Mouse (Mus musculus) erythroblast, adult 5-6 weeks (primary cell): ENCODE measurements around the gene Odf4. TPM values are rescaled to one million over a fixed set of nuclear protein-coding genes. Genes with fewer than 3 reads are reported as not detected.

ENCODE experiments used
- ATAC-seq: replicated peaks from 2 replicates; pipeline ENCODE4 v1.8.0; 2016; ENCODE audit warnings: moderate number of reproducible peaks, mild to moderate bottlenecking, moderate TSS enrichment, inconsistent platforms; ENCODE audit not compliant: poor library complexity, low FRiP score, severe bottlenecking
- total RNA-seq, 2 experiments: library from RNA; stranded (forward) in 1 of 2; stranded (reverse) in 1 of 2; fragments of 150-400 nt in 1 of 2; fragments of 200-764, 138-1000 nt in 1 of 2; gene quantifications; 2 replicates each; pipeline versions ENCODE4 v1.2.3 to v1.2.4; 2015 to 2017; ENCODE audit warnings: low replicate concordance in 2 of 2

The Odf4 gene
- total RNA-seq, 2 experiments from 2014 or later, result not detected

DNA sequence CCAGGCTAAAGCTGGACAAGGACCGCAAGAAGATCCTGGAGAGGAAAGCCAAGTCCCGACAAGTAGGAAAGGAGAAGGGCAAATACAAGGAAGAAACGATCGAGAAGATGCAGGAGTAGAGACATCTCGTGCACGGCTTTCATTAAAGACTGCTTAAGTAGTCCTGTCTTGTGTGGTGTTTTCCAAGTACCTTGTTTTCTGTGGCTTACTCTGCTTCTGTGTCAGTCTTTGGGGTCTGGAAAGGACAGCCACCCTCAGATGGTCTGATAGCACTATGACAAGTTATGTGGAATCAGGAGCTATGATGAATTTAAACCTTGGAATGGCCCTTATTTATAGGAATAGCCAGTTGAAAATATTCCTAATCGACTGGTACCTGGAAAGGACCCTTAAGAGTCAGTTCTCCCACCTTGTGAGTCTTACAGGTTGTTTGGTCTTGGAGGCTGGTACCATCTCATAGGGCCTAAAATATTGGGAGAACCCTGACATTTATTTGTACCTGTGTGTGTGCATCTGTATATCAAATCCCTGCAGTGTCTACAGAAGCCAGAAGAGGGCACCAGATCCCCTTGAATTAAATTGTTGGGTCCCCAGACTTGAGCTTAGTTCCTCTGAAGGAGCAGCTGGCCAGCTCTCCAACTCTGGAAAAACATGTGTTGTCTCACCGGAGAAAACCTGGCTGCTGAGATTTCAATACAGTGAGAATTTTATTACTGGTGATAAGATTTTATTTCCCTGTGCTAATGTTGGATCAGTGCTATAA, 22.3 kb downstream of the Odf4 start:
- ATAC-seq, result no peak

GRCm38 (mm10) chr11:68903775-68904174, 23.1 kb downstream of the Odf4 start:
- ATAC-seq, result no peak

DNA sequence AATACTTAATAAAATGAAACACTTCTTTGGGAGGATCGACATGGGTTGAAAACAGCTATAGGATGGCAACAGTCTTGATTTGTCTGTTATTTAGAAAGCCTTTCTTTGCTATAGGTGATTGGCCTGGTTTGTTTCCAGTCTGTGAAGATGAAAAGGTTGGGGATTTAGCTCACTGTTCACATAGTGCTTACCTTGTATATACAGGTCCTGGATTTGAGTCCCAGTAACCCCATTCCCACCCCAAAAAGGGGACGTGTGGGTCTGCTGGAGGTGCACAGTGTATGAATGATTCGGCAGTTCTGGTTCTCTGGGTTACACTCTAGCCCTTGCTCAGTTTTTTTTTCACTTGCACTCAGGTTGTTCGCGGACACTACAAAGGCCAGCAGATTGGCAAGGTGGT, 24.1 kb downstream of the Odf4 start:
- ATAC-seq, result no peak

GRCm38 (mm10) chr11:68902367-68902766, 24.5 kb downstream of the Odf4 start:
- ATAC-seq, result no peak

- no peak for ATAC-seq
Observed at GRCm38 (mm10) chr11:68902047-68902364, 24.9 kb downstream of the Odf4 start.

GRCm38 (mm10) chr11:68901351-68902046, 25.4 kb downstream of the Odf4 start, which contains the start of gene Rpl26:
TSS of gene Rpl26 (plus strand) at chr11:68901583.
- peak; percentile 89 for ATAC-seq

- no peak for ATAC-seq
Observed at GRCm38 (mm10) chr11:68900519-68901350, 26.1 kb downstream of the Odf4 start.

- no peak for ATAC-seq
Observed at GRCm38 (mm10) chr11:68899815-68900214, 27.1 kb downstream of the Odf4 start.

GRCm38 (mm10) chr11:68898790-68899189, 28.1 kb downstream of the Odf4 start:
- ATAC-seq, result no peak

DNA sequence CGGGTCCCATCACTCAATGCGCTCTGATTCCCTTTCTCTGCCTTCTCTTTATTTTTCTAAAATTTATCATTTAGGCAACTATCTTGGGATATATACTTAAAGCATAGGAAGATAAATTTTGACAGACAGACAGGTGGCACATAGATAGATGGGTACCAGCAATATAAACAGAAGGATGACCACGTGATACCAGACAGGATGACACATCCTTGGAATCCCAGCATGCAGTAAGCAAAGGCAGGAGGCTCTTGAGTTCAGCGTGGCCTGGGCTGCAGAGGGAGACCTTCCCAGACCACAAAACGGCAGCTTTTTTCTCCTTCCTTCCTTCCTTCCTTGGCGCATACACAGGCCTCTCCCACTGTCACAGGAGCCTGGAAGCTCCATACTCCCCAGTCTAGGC, 29.0 kb downstream of the Odf4 start:
- ATAC-seq, result no peak

DNA sequence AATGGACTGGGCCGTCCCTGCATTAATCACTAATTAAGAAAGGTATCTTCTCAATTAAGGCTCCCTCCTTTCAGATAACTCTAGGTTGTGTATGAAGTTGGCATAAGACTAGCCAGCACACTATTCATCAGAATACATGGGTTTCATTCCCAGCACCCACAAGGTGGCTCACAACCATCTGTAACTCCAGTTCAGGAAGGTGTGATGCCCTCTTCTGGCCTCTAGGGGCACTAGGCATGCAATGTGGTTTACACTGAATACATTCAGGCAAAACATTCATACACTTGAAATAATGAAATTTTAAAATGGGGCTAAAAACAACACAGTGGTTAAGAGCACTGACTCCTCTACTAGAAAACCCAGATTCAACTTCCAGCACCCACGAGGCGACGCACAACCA, 29.8 kb downstream of the Odf4 start:
- ATAC-seq, result peak; percentile 54

GRCm38 (mm10) chr11:68896247-68896646, 30.6 kb downstream of the Odf4 start:
- ATAC-seq, result peak; percentile 56

DNA sequence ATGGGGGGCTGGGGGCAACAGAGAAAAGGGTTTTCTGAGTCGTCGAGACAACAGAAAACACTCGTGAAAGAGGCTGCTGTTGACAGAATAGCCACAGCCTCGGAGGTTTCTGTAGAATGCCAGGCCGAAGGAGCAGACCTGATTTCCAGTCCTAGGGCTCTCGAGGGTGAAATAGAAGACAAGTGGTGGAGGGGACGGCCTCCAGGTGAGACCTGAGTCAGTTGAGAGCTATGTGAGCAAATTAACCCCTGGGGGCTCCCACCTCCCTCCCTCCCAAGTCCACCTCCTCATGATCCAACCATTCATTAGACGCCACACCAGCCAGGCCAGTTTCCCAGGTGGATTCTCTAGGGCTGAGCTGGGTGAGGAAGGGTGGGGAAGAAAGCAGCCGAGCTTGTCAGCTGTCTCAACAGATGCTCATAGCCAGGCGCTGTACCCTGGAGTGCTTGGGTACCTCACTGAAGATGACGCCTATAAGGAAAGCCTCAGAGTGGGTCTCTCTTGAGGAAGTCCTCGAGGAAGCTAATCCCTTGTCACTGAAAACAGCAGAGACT, 32.9 kb downstream of the Odf4 start:
- no peak for ATAC-seq

GRCm38 (mm10) chr11:68892233-68892832, 34.5 kb downstream of the Odf4 start:
- ATAC-seq, result no peak

GRCm38 (mm10) chr11:68891823-68892222, 35.1 kb downstream of the Odf4 start:
- no peak for ATAC-seq

- ATAC-seq, result no peak
Observed at GRCm38 (mm10) chr11:68890625-68891024, 36.3 kb downstream of the Odf4 start.

DNA sequence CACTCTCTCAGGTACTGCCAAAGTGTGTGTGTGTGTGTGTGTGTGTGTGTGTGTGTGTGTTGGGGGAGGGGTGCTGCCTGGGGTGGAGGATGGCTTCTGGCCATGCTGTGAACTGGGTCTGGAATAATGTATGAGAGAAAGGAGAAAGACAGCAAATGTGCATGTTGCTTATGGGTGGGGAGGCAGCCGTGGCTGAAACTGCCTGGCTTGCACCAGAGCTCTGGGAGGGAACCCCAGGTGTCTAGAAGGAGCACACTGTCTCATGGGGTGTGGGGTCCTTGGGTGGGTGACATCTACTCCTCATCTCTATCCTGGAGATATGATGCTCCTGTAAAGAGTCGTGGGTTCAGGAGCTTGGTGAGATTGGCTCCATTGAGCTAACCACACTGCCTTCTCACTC, 38.2 kb downstream of the Odf4 start:
- no peak for ATAC-seq

DNA sequence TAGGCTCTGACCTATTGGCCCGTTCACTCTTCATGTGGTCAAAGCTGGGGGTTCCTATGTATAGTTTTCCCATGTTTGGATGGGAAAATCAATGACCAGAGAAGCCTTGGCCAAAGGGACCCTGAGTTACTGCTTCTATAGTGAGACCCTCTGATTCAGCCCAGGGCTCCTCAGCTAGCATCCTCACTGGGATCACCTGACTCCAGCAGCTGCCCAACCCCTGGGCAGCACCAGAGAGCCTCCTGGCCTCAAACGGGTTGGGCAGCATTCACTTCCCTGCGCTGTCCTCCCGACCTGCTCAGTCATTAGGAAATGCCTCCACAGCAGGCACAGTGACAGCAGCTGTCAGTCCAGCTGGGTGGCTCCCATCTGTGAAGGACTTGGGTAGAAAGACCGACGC, 38.6 kb downstream of the Odf4 start, which contains the start of gene Rnf222:
Gene Rnf222 (plus strand): TSS at position 301 of the 400 bp plus-strand sequence.
- no peak for ATAC-seq

DNA sequence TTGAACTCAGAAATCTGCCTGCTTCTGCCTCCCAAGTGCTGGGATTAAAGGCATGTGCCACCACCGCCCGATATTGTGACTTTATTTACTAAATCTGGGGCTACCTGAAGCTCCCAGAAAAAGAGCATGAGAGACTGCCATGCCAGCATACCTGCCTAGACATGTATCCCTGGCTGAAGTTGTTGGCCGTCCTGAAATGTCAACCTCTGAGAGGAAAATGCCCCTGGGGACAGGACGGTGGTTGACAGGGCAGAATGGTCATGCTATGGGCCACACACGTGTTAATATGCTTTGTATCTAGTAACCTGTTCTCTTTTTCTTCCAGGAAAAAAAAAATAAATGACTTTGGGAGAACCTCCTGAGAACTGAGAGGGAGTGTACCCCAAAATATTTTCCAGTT, 40.8 kb downstream of the Odf4 start:
- no peak for ATAC-seq

DNA sequence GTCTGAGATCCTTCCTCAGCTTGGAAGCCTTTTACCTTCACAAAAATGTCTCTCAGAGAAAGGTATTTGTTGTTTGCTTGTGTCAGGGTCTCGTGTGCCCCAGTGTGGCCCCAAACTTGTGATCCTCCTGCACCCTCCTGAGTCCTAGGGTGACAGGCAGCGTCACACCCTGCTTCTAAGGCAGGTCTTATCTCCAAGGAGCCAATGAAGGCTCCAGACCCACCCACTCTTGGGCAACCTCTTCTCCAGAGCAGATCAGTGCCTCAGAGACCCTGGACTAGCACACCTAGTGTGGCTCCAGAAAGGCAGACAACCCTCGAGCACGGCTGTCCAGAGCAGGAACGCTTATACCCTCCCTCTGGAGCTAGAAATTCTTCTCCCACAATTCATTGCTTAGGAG, 42.5 kb downstream of the Odf4 start:
- peak; percentile 93 for ATAC-seq
